Mouse (Mus musculus) macrophage (primary cell): Measurements from ENCODE around the gene Clcn6. TPM values are rescaled to one million over a fixed set of nuclear protein-coding genes. Genes with fewer than 3 reads are reported as not detected.

Experiments
- H3K27ac ChIP-seq: fragments of 350-480 bp; formaldehyde crosslinking; 2 replicates; pipeline ENCODE4 v1.9.0; 2021
- H3K36me3 ChIP-seq: fragments of 350-480 bp; formaldehyde crosslinking; 2 replicates; pipeline ENCODE4 v1.9.0; 2021; ENCODE audit errors: inconsistent target
- H3K4me3 ChIP-seq: fragments of 350-480 bp; formaldehyde crosslinking; 2 replicates; pipeline ENCODE4 v1.9.0; 2021; ENCODE audit errors: inconsistent target
- H3K79me2 ChIP-seq: fragments of 350-480 bp; formaldehyde crosslinking; 2 replicates; pipeline ENCODE4 v1.9.0; 2021; ENCODE audit errors: inconsistent target
- WGBS: methylation state at CpG from one replicate; pipeline ENCODE4 v1.1.7; 2026; ENCODE audit warnings: inconsistent platforms; ENCODE audit not compliant: missing documents; 5-methylcytosine and 5-hydroxymethylcytosine counted together
- polyA plus RNA-seq: library from polyadenylated mRNA; stranded (reverse); fragments of 250-400 nt; gene quantifications from 3 replicates; pipeline ENCODE4 v1.2.4, GENCODE M21; 2018; ENCODE audit warnings: inconsistent platforms

The Clcn6 gene
- polyA plus RNA-seq, 1 experiment from 2014 or later, result 9.4 TPM

DNA sequence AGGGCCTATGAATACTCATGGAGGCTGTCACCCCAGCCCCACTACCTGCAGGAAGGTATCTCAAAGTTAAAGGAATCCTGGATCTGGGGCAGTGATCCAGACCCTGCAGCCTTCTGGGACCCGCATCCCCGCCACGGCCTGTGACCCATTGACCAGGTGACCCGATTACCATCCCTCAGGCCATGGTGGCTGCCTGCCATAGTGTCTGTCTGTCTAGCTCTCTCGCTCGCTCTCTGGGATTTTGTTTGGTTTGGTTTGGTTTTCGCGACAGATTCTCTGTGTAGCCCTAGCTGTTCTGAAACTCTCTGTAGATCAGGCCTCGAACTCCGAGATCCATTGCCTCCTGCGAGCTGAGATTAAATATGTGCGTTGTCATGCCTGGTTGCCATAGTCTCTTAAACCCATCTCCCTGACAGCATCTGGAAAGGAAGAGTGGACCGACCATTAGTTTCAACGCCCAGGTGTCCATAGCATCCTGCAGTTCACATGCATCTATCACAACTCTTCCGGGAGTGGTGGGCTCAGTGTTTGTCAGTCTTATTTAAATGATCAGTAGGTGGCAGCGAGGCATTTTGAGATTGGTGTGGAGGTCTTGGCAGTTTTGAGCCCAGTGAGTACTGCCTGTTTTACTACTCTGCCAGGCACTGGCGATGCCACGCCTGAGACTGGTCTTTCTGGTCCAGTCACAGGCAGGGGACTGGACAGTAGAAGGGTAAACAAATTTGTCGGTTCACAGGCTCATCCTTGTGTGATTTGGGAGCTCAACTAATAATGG lies 820 bp upstream of the Clcn6 start:
- Histone ChIP-seq H3K27ac (peak overlapping the region; percentile 89), H3K36me3 (no peaks in the 10 kb centered on the region), H3K79me2 (peaks cover 90% of the 10 kb centered on the region), H3K4me3 (peak overlapping the region; percentile 78)
- WGBS, result 24% methylated on average over 19 of the region's 19 CpGs

DNA sequence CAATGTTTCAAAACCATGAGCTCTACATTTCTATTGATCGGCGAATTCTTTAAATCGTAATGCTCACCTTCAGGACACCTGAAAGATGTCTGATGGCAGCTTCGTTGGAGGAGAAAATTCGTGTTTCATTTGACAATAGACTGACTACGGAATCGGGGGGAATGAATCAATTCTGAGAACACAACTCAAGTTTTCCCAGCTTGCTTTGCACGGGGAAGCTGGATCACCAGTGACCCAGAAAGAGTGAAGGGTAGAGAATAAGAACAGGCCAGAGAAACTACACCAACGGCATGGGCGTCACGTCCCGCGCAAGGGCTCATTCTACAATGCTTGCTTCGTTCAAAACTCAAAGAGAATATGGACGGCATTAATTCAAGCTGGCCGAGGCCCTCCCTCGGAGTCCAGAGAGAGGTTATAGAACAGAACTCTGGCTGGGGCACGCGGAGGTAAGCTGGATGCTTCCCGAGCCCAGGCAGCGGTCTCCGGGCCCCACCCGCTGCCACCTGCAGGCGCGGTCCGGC lies 482 bp downstream of the Clcn6 start:
- Histone ChIP-seq H3K27ac (peak overlapping the region; percentile 78), H3K79me2 (peaks cover 91% of the 10 kb centered on the region), H3K36me3 (no peaks in the 10 kb centered on the region), H3K4me3 (peak overlapping the region; percentile 67)
- 8% methylated on average over 21 of the region's 26 CpGs for WGBS

GRCm38 (mm10) chr4:148035440-148035839 lies 3.2 kb downstream of the Clcn6 start:
- Histone ChIP-seq H3K36me3 (no peaks in the 10 kb centered on the region), H3K27ac (no peak overlapping the region), H3K4me3 (no peak overlapping the region), H3K79me2 (peaks cover 68% of the 10 kb centered on the region)
- WGBS, result 97% methylated on average over 3 of the region's 3 CpGs

- Histone ChIP-seq H3K36me3 (no peaks in the 10 kb centered on the region; the same call in 1 of the 2 replicates), H3K79me2 (peaks cover 53% of the 10 kb centered on the region), H3K27ac (no peak overlapping the region), H3K4me3 (no peak overlapping the region)
- 64% methylated on average over 5 of the region's 7 CpGs for WGBS
Observed at GRCm38 (mm10) chr4:148033858-148034410, 4.7 kb downstream of the Clcn6 start.

- Histone ChIP-seq H3K79me2 (peaks cover 28% of the 10 kb centered on the region; the same call in 1 of the 2 replicates), H3K27ac (no peak overlapping the region), H3K36me3 (peaks cover 12% of the 10 kb centered on the region; the same call in 1 of the 2 replicates), H3K4me3 (no peak overlapping the region)
- WGBS, result 98% methylated on average over 5 of the region's 5 CpGs
Observed at GRCm38 (mm10) chr4:148030506-148030905, 8.1 kb downstream of the Clcn6 start.

GRCm38 (mm10) chr4:148029297-148029696 lies 9.3 kb downstream of the Clcn6 start:
- Histone ChIP-seq H3K79me2 (peaks cover 15% of the 10 kb centered on the region; the same call in 1 of the 2 replicates), H3K4me3 (no peak overlapping the region)
- 100% methylated on average over 6 of the region's 7 CpGs for WGBS

GRCm38 (mm10) chr4:148024003-148024402 lies 14.6 kb downstream of the Clcn6 start:
- 95% methylated on average over 2 of the region's 3 CpGs for WGBS
- H3K36me3 ChIP-seq, result peaks cover 75% of the 10 kb centered on the region
- no peak overlapping the region for H3K4me3 ChIP-seq
- no peak overlapping the region for H3K27ac ChIP-seq
- H3K79me2 ChIP-seq, result no peaks in the 10 kb centered on the region

More at GRCm38 (mm10) chr4:148029297-148029696, 9.3 kb downstream of the Clcn6 start:
- Histone ChIP-seq H3K36me3 (peaks cover 24% of the 10 kb centered on the region), H3K27ac (no peak overlapping the region)

DNA sequence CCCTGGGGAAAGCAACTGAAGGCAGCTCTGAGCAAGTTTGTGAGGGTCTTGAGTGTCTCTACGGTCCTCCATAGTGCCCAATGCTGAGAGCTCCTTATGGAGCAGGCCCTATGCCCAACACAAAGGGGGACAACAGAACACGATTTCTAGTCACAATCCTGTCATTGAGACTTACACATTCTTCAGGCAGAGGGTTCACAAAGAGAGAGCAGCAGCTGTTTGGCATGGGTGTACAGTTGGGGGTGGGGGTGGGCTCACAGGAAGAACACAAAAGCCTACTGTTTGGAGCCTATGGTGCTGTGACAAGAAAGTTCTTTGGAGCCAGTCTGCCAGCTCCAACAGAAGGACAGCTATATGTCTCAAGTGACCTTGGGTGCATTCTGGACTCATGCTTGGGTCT lies 20.2 kb downstream of the Clcn6 start:
- no peak overlapping the region for H3K27ac ChIP-seq
- 83% methylated on average over 2 of the region's 2 CpGs for WGBS
- H3K4me3 ChIP-seq, result no peak overlapping the region
- no peaks in the 10 kb centered on the region for H3K79me2 ChIP-seq
- peaks cover 96% of the 10 kb centered on the region for H3K36me3 ChIP-seq

GRCm38 (mm10) chr4:148016981-148017380 lies 21.6 kb downstream of the Clcn6 start:
- H3K27ac ChIP-seq, result no peak overlapping the region

GRCm38 (mm10) chr4:148015418-148015817 lies 23.2 kb downstream of the Clcn6 start:
- H3K36me3 ChIP-seq, result peaks cover 98% of the 10 kb centered on the region
- 97% methylated on average over 10 of the region's 10 CpGs for WGBS
- H3K4me3 ChIP-seq, result no peak overlapping the region
- no peaks in the 10 kb centered on the region for H3K79me2 ChIP-seq
- H3K27ac ChIP-seq, result no peak overlapping the region

More at GRCm38 (mm10) chr4:148016981-148017380, 21.6 kb downstream of the Clcn6 start:
- peaks cover 98% of the 10 kb centered on the region for H3K36me3 ChIP-seq
- no peaks in the 10 kb centered on the region for H3K79me2 ChIP-seq
- 88% methylated on average over 3 of the region's 3 CpGs for WGBS
- no peak overlapping the region for H3K4me3 ChIP-seq

- Histone ChIP-seq H3K27ac (no peak overlapping the region), H3K79me2 (no peaks in the 10 kb centered on the region), H3K4me3 (no peak overlapping the region), H3K36me3 (peaks cover 96% of the 10 kb centered on the region)
- 94% methylated on average over 4 of the region's 4 CpGs for WGBS
Observed at GRCm38 (mm10) chr4:148012216-148012615, 26.4 kb downstream of the Clcn6 start.

DNA sequence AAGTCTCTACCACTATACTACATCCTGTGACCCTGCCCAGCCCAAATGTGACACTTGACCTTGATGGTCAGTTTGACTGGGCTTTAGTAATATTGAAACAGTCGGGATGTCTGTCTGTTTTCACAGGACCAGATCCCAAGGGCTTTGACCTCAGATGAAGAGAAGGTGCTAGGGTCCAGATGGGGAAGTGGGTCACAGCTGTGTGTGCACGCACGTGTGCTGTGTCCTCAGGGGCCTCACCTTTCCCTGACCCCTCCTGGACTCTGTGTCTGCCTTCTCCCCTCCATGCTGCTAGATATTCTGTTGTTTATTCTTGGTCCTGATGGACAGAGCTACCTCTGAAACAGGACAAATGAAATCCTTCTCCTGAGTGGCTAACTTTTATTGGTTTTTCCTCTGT lies 27.3 kb downstream of the Clcn6 start:
- no peak overlapping the region for H3K27ac ChIP-seq
- H3K79me2 ChIP-seq, result no peaks in the 10 kb centered on the region
- H3K4me3 ChIP-seq, result no peak overlapping the region
- WGBS, result 87% methylated on average over 3 of the region's 3 CpGs
- H3K36me3 ChIP-seq, result peaks cover 96% of the 10 kb centered on the region

- Histone ChIP-seq H3K79me2 (no peaks in the 10 kb centered on the region), H3K27ac (no peak overlapping the region), H3K4me3 (no peak overlapping the region), H3K36me3 (peaks cover 92% of the 10 kb centered on the region)
- WGBS, result 96% methylated on average over 2 of the region's 2 CpGs
Observed at GRCm38 (mm10) chr4:148009641-148010040, 29.0 kb downstream of the Clcn6 start.

DNA sequence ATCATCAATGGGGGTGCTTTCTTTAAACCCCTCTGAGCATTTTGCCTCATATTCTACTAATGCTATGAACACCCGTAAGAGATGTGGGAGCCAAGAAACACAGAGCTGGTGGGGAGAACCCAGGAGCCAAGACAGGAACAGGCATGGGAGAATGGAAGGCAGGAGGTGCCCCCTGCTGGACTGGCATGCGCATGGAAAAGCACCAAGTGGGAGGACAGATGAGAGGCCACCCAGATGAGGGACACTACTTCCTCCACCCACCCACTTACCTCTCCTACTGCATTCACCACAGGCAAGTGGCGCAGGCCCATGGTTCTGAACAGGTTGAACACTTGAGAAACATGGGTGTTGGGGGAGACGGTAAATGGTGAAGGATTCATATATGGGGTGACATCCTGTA lies 30.2 kb downstream of the Clcn6 start:
- peaks cover 80% of the 10 kb centered on the region for H3K36me3 ChIP-seq
- H3K27ac ChIP-seq, result no peak overlapping the region
- no peaks in the 10 kb centered on the region for H3K79me2 ChIP-seq
- no peak overlapping the region for H3K4me3 ChIP-seq
- WGBS, result 90% methylated on average over 4 of the region's 4 CpGs

DNA sequence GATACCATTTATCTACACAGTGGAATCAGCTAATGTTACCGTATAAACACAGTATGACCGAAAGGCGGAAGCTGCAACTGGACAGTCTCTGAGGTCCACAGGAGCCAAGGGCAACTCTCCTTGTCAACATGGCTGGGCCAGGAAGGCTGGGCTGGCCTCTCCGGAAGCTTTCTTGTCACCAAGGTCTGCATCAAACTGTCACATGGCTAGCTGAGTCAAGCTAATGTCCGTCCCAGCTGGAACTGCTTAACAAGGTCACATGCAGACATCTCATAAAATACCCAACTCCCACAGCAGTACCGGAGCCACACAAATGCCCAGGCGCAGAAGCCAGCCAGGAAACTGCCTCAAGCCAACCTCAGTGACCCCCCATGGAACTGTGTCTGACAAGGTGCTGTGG lies 34.3 kb downstream of the Clcn6 start:
- no peaks in the 10 kb centered on the region for H3K79me2 ChIP-seq
- WGBS, result 95% methylated on average over 6 of the region's 7 CpGs
- no peak overlapping the region for H3K27ac ChIP-seq
- no peak overlapping the region for H3K4me3 ChIP-seq
- H3K36me3 ChIP-seq, result peaks cover 39% of the 10 kb centered on the region
